Mouse (Mus musculus) megakaryocyte, embryonic 14.5 days (primary cell): ENCODE measurements around the gene Dbn1. TPM values are rescaled to one million over a fixed set of nuclear protein-coding genes. Genes with fewer than 3 reads are reported as not detected.

Experiments used
- H3K27me3 ChIP-seq: replicated peaks from 2 replicates; pipeline ENCODE3; 2012; ENCODE audit warnings: inconsistent platforms
- H3K36me3 ChIP-seq: replicated peaks from 2 replicates; pipeline ENCODE3; 2012; ENCODE audit warnings: low read length, inconsistent platforms, mixed read lengths
- H3K4me1 ChIP-seq: 2 replicates; pipeline ENCODE4 v1.6.1; 2012; ENCODE audit warnings: inconsistent platforms
- H3K4me3 ChIP-seq: replicated peaks from 2 replicates; pipeline ENCODE3; 2012; ENCODE audit warnings: moderate library complexity, mild to moderate bottlenecking, inconsistent platforms
- H3K9me3 ChIP-seq: 2 replicates; pipeline ENCODE4 v1.6.1; 2012; ENCODE audit warnings: inconsistent platforms
- FLI1 ChIP-seq: IDR thresholded peaks from 2 replicates; pipeline ENCODE4 v1.6.1; 2012; ENCODE audit warnings: low read length, inconsistent platforms, mixed read lengths
- GATA1 ChIP-seq: IDR thresholded peaks from 3 replicates; pipeline ENCODE4 v1.6.1; 2012; ENCODE audit warnings: mixed read lengths, low read length, inconsistent platforms, borderline replicate concordance
- polyA plus RNA-seq: library from polyadenylated mRNA; stranded (reverse); fragments of >175 nt; gene quantifications from 2 replicates; pipeline ENCODE4 v1.2.3, GENCODE M21; 2012; ENCODE audit warnings: low replicate concordance; ENCODE audit not compliant: insufficient read depth

Dbn1 gene
- polyA plus RNA-seq, 1 experiment, result 1.8 TPM

DNA sequence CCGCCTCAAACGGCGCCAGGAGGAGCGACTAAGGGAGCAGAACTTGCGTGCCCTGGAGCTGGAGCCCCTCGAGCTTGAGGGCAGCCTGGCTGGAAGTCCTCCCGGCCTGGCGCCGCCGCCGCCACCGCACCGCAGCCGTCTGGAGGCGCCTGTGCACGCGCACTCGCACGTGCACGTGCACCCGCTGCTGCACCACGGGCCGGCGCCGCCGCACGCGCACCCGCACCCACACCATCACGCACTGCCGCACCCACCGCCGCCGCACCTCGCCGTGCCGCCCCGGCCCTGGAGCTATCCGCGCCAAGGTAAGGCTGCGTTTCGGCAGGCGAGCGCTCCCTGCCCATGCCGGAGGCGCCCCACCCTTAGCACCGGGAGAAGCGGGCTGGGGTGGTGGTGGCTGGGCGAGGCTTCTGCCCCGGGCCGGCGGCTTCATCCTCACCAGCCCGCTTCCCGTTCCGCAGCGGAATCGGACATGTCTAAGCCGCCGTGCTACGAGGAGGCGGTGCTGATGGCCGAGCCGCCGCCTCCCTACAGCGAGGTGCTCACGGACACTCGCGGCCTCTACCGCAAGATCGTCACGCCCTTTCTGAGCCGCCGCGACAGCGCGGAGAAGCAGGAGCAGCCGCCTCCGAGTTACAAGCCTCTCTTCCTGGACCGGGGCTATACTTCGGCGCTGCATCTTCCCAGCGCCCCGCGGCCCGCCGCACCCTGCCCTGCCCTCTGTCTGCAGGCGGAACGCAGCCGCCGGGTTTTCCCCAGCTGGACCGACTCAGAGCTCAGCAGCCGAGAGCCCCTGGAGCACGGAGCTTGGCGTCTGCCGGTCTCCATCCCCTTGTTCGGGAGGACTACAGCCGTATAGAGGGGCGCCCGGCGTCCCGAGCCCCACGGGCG, 15.5 kb downstream of the Dbn1 start:
- TF ChIP-seq GATA1 (no peak), FLI1 (no peak)
- H3K27me3 ChIP-seq, result peaks cover 99% of the 10 kb centered on the region
- H3K9me3 ChIP-seq, result peaks cover 12% of the 10 kb centered on the region
- no peaks in the 10 kb centered on the region for H3K36me3 ChIP-seq
- peaks cover 54% of the 10 kb centered on the region for H3K4me1 ChIP-seq
- H3K4me3 ChIP-seq, result peak overlapping the region; percentile 94

DNA sequence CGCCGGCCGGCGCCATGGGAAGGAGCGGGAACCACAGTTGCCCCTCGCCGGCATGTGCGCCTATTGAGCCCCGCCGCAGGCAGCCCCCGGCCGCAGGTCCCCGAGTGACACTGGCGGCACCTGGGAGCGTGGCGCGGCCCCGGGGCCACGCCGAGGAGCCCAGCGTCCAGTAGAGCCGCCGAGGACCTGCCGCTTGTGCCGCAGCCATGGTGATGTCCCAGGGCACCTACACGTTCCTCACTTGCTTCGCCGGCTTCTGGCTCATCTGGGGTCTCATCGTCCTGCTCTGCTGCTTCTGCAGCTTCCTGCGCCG, 16.1 kb downstream of the Dbn1 start:
- H3K36me3 ChIP-seq, result no peaks in the 10 kb centered on the region
- peaks cover 12% of the 10 kb centered on the region for H3K9me3 ChIP-seq
- peaks cover 99% of the 10 kb centered on the region for H3K27me3 ChIP-seq
- H3K4me1 ChIP-seq, result peaks cover 53% of the 10 kb centered on the region
- H3K4me3 ChIP-seq, result peak overlapping the region; percentile 94
- TF ChIP-seq GATA1 (no peak), FLI1 (no peak)

DNA sequence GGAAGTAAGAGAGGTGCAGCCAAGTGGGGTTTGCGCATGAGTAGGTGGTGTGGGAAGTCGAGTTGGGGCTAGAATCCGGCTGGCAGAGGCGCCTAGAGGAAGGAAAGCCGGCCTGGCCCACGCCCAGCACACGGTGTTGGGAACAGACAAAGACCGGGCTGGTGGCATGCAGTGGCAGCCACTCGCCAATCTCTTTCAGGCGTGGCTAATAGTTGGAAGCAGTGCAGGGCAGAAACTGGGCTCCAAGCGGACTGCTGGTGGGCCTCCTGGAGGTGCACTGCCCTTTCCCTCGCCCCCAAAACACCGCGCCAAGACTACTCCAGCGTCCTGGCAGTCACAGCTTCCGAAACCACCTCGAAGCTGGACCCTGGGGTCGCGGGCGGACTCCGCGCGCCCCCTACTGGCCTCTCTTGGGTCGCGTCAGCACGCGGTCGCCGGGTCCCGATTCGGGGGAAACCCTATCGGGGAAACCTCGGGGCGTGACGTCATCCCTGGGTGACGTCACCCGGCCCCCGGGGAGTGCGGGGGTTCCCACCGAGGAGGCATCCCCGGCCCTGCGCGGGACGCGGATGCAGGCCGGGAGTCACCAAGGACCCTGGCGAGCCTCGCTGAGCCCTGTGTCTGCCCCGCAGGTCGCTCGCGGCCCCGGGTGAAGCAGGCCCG, 16.6 kb downstream of the Dbn1 start:
- H3K27me3 ChIP-seq, result peaks cover 99% of the 10 kb centered on the region
- TF ChIP-seq FLI1, result no peak
- TF ChIP-seq GATA1, result no peak
- peak overlapping the region; percentile 94 for H3K4me3 ChIP-seq
- no peaks in the 10 kb centered on the region for H3K36me3 ChIP-seq
- H3K4me1 ChIP-seq, result peaks cover 54% of the 10 kb centered on the region
- H3K9me3 ChIP-seq, result peaks cover 12% of the 10 kb centered on the region

DNA sequence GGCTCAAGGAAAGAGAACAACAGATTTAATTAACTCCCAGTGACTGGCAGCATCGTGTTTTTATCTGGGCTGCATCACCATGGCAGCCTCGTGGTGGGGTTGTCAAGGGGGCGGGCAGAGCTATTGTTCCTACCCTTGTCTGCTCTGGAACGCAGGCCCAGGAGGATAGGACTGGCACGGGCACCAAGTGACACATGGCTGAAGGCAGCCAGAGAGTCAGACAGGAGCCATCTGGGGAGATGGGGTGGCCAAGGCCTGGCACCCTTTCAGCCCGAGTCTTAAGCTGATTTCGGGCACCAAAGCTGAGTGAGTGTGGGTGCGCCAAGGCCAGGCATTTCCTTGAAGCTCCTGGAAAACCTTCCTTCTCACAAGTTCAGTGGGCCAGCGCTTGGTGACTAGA, 17.5 kb downstream of the Dbn1 start:
- Histone ChIP-seq H3K4me3 (no peak overlapping the region), H3K36me3 (no peaks in the 10 kb centered on the region), H3K9me3 (peaks cover 5% of the 10 kb centered on the region), H3K4me1 (peaks cover 64% of the 10 kb centered on the region), H3K27me3 (peaks cover 97% of the 10 kb centered on the region)
- no peak for TF ChIP-seq GATA1
- TF ChIP-seq FLI1, result no peak

DNA sequence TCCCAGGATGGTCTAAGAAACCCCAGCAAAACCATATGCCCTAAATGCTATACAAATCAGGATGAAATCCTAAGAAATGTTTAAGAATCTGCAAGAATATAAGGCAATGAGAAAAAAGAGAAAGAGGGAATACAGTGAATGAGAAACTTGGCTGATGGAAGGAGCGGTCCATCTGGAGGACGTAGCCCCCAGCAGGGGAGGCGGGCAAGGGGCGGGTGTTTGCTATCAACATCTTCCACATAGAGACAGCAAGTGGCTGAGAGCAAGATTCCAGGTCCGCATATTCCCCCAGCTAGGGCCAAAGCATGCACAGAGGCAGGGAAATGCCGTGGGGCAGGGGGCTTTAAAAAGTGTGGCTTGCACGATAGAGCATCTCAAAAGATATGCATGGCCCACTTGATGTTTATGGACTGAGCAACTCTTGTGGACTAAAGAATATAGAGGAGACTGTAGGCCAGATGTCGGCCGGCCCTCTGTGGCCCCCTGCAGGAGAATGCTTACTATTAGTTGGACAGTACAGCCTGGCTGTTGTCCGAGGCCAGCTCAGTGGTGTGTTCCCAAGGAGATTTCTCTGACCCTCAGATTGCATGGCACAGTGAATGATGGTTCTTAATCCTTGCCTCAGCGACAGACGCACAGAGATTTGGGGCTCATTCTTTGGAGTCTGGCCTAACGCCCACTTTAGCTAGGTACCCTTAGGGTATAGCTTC, 18.9 kb downstream of the Dbn1 start:
- Histone ChIP-seq H3K36me3 (no peaks in the 10 kb centered on the region), H3K4me1 (peaks cover 77% of the 10 kb centered on the region), H3K27me3 (peaks cover 93% of the 10 kb centered on the region)

DNA sequence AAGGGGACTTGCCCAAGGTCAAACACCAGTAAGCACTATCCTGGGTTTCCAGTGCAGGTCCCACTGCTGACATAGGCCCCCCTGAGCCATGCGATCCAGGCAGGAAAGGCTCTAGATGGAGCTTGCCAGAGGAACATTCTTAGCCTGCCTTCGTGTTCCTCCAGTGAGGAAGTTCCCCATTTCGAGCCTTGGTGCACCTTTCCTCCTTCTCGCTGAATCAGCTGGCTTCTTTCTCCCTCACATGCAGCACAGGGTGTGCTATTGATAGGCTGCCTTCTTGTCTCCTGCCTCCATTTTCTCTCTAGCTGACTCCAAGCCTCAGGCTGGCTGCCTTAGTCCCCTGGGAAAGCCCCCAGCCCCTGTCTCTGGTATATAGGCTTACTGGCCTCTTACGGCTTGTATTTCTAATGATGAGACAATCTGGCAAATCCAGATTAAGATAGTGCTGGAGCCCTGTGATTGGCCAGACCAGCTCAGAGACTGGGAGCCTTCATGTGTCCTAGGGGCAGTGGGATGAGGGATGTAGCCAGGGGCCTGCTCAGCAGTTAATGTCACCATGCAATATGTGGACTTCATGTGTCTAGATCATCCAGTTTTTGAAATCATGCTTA, 22.0 kb downstream of the Dbn1 start:
- no peak for TF ChIP-seq FLI1
- TF ChIP-seq GATA1, result no peak
- H3K27me3 ChIP-seq, result peaks cover 70% of the 10 kb centered on the region
- H3K36me3 ChIP-seq, result peaks cover 25% of the 10 kb centered on the region
- H3K4me3 ChIP-seq, result peak overlapping the region; percentile 59
- peaks cover 74% of the 10 kb centered on the region for H3K4me1 ChIP-seq
- H3K9me3 ChIP-seq, result no peaks in the 10 kb centered on the region

More for the DNA sequence above, 18.9 kb downstream of the Dbn1 start:
- Histone ChIP-seq H3K4me3 (no peak overlapping the region), H3K9me3 (no peaks in the 10 kb centered on the region)
- no peak for TF ChIP-seq FLI1
- no peak for TF ChIP-seq GATA1

DNA sequence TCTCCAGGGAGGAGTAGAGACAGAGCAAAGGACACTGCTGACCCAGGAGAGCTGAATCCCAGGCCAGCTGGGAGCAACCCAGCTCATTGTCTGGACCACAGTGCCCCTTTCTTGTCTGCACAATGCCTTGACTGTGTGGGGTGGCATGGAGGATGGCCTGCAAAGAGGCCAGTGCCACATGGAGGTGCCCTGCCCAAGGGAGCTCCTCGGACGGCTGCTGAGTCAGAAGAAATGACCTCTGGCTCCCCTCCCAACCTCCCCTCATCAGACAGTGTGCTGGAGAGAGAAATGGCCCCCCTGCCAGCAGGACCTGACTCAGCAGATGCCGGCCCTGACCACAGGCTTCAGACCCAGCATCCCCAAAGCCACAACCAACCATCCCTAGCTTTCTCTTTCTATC, 22.7 kb downstream of the Dbn1 start:
- H3K36me3 ChIP-seq, result peaks cover 33% of the 10 kb centered on the region
- peak overlapping the region; percentile 92 for H3K4me3 ChIP-seq
- no peaks in the 10 kb centered on the region for H3K9me3 ChIP-seq
- TF ChIP-seq FLI1 (no peak), GATA1 (no peak)
- peaks cover 67% of the 10 kb centered on the region for H3K4me1 ChIP-seq
- H3K27me3 ChIP-seq, result peaks cover 63% of the 10 kb centered on the region

DNA sequence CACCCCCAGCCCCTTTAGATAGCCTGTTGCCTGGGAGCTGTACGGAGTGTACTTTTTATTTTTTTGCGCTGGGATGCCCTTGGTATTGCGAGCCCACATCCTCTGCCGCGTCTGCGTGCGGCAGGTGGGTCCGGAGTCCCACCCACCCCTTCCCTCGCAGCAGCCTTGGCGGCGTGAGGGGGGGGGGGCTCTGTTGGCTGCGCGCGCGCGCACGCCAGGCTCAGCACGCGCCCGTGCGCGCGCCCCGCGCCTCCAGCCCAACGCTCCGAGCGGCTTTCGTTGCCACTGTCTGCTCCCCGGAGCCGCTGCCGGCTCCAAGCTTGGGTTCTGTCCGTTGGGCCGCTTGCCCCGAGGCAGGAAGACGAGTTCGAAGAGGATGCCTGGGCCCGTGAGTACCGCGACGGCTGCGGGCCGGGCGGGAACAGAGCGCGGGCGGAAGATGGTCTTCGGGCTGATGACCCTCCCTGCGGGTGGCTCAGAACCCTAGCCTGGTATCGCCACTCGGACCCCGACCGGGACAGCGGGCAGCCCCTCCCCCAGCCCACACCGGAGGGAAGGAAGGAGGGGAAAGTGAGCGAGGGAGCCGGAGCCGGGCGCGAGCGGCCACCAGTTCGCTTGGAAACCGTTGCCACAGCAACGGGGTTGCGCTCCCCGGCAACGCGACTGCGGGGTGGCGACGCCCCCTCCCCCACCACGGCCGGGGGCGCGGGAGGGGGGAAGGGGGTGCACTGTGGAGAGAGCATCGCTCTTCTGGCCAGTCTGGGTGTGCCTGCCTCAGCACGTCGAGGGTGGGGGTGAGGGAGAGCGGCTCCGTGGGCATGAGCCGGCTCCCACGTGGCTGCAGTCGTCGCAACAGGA, 23.7 kb downstream of the Dbn1 start, which contains the start of gene Prr7:
Prr7 (plus strand) TSS at position 241 of the 858 bp plus-strand sequence.
- Histone ChIP-seq H3K9me3 (no peaks in the 10 kb centered on the region), H3K27me3 (peaks cover 54% of the 10 kb centered on the region), H3K36me3 (peaks cover 42% of the 10 kb centered on the region), H3K4me3 (peak within 1 kb of the TSS; percentile 92), H3K4me1 (peaks cover 62% of the 10 kb centered on the region)
- TF ChIP-seq GATA1, result no peak
- TF ChIP-seq FLI1, result no peak
